Mouse (Mus musculus): ENCODE measurements at regions not wholly inside any gene's neighbourhood (a gene's known extent, or its start where the extent isn't known, plus 50 kb on each side); places are given as distances from the start of the nearest gene placed in this dataset.

DNA sequence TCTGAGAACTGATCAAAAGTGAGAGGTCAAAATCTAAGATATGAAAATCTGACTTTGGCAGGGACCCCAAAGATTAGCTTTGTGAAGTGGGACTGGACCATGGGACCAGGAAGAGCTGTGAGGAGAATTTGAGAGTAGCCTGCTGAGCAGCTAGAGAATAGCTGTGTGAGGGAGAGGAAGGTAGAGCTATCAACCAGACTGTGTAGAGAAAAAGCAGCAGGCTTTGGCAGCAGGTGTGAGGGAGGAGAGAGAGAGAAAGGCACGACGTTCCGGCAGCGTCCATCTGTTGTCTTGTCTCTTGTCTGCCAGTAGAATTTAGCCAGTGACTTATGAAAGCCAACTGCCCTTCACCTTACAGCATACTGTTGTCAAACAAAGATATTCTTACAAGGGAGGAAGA lies 412.1 kb downstream of the Slitrk2 start:
- DNase-seq (ENCODE audit: extremely low spot score in 1 of 2, low spot score in 1 of 2), result peak in 1 of 2 experiments; percentile 4

DNA sequence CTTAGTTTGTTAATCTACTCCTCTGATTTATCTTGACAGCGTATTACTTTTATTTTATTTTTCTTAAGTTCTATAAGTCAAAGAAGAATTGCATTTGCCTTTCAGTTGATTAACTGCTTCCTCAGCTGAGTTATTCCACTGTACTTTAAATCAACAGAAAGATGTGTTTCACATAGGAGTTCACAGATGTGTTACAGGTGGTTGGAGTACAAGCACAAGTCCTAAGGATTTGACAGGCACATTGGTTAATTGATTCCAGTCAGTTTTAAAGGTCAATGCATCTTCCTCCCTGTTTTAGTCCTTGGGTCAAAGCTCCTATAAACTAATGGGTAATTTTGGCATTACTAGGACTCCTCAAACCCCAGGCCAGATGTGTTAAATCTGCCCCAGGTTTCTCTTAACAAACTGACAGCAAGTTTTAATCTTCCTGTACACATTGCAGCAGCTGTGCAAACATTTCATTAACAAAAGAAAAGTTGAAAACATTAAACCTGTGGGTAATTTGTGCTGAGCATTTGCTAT lies 413.5 kb downstream of the Slitrk2 start:
- no peak for DNase-seq (ENCODE audit: extremely low spot score in 1 of 2, low spot score in 1 of 2)

DNA sequence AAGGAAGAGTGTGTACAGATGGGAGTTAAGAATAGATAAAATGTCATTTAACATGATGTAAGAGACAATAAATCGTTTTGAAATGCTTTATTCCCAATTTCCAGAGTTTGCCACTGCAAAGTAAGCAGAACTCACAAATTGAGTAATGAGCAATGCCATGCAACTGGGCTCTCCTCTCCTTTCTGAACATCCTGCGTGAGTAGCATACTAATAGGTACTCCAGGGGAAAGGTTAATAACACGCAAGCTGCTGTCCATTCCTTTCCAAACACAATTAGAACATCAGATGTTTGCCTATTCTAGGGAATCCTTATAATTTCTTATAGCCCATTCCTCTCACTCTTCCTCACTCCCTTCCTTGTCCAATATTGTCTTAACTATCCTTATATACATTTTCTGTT lies 443.3 kb downstream of the Slitrk2 start:
- no peak for DNase-seq (ENCODE audit: extremely low spot score in 1 of 2, low spot score in 1 of 2)

All from layer of hippocampus, postnatal 25 days (tissue).